Mouse (Mus musculus) CD4-positive, CD25-positive, alpha-beta regulatory T cell, adult 4 months (primary cell): ENCODE results near the gene Gm15517. TPM values are rescaled to one million over a fixed set of nuclear protein-coding genes. Genes with fewer than 3 reads are reported as not detected.
"Not testable (repeated sequence)": the region's sequence is repeated elsewhere in the genome, so short reads cannot be mapped to it uniquely, and the experiment has no call there.

Experiments used
- ATAC-seq: one replicate; pipeline ENCODE4 v1.8.0; 2017
- polyA plus RNA-seq, 2 experiments: library from polyadenylated mRNA; unstranded; fragments of 100-300 nt; shearing (Covaris generic); gene quantifications; one replicate each; pipeline ENCODE4 v1.2.1; 2017

Gm15517 gene
- not detected for polyA plus RNA-seq

- no peak for ATAC-seq
Observed at GRCm38 (mm10) chr7:44261147-44261546, at the start of gene Gm15517. TSS of gene Gm15517 (plus strand) at chr7:44261447.

- ATAC-seq, result no peak
Observed at GRCm38 (mm10) chr7:44215645-44216044, 45.6 kb upstream of the Gm15517 start, which contains the start of gene Klk1b5. TSS of gene Klk1b5 (plus strand) at chr7:44215945.

GRCm38 (mm10) chr7:44221601-44222000 lies 39.6 kb upstream of the Gm15517 start:
- not testable (repeated sequence) for ATAC-seq

GRCm38 (mm10) chr7:44222335-44222734 lies 38.9 kb upstream of the Gm15517 start:
- not testable (repeated sequence) for ATAC-seq

- ATAC-seq, result no peak
Observed at GRCm38 (mm10) chr7:44225076-44225475, 36.2 kb upstream of the Gm15517 start, which contains the start of gene Klk1. TSS of gene Klk1 (plus strand) at chr7:44225360.

- no peak for ATAC-seq
Observed at GRCm38 (mm10) chr7:44235909-44236308, 25.3 kb upstream of the Gm15517 start, which contains the start of gene Gm36864. TSS of gene Gm36864 (plus strand) at chr7:44236177.

- ATAC-seq, result no peak
Observed at GRCm38 (mm10) chr7:44239913-44240312, 21.3 kb upstream of the Gm15517 start.

GRCm38 (mm10) chr7:44240712-44241111 lies 20.5 kb upstream of the Gm15517 start:
- no peak for ATAC-seq

- ATAC-seq, result no peak
Observed at GRCm38 (mm10) chr7:44241163-44241562, 20.1 kb upstream of the Gm15517 start.

- ATAC-seq, result no peak
Observed at GRCm38 (mm10) chr7:44244080-44244479, 17.2 kb upstream of the Gm15517 start.

- ATAC-seq, result peak; percentile 87
Observed at GRCm38 (mm10) chr7:44246055-44246983, 14.9 kb upstream of the Gm15517 start, which contains the start of the genes 1700028J19Rik and 2410002F23Rik. TSS of gene 1700028J19Rik (minus strand) at chr7:44246695. TSS of gene 2410002F23Rik (plus strand) at chr7:44246722.

GRCm38 (mm10) chr7:44246984-44247470 lies 14.2 kb upstream of the Gm15517 start:
- ATAC-seq, result peak; percentile 57

GRCm38 (mm10) chr7:44247971-44248370 lies 13.3 kb upstream of the Gm15517 start:
- no peak for ATAC-seq

- ATAC-seq, result no peak
Observed at GRCm38 (mm10) chr7:44249248-44249647, 12.0 kb upstream of the Gm15517 start.

- ATAC-seq, result not testable (repeated sequence)
Observed at GRCm38 (mm10) chr7:44250732-44251275, 10.4 kb upstream of the Gm15517 start.

GRCm38 (mm10) chr7:44253023-44253616 lies 8.1 kb upstream of the Gm15517 start:
- no peak for ATAC-seq

- no peak for ATAC-seq
Observed at GRCm38 (mm10) chr7:44254930-44255329, 6.3 kb upstream of the Gm15517 start.

GRCm38 (mm10) chr7:44257278-44257677 lies 4.0 kb upstream of the Gm15517 start, which contains the start of gene Acp4:
TSS of gene Acp4 (minus strand) at chr7:44257378.
- ATAC-seq, result no peak

- no peak for ATAC-seq
Observed at GRCm38 (mm10) chr7:44260410-44260809, 837 bp upstream of the Gm15517 start.

GRCm38 (mm10) chr7:44262791-44263643 lies 1.8 kb downstream of the Gm15517 start:
- ATAC-seq, result peak; percentile 93

- ATAC-seq, result no peak
Observed at GRCm38 (mm10) chr7:44268117-44268516, 6.9 kb downstream of the Gm15517 start.

- ATAC-seq, result no peak
Observed at GRCm38 (mm10) chr7:44269397-44269796, 8.2 kb downstream of the Gm15517 start.
